Mouse (Mus musculus): ENCODE results near the gene Npas3.

Gene Npas3

DNA sequence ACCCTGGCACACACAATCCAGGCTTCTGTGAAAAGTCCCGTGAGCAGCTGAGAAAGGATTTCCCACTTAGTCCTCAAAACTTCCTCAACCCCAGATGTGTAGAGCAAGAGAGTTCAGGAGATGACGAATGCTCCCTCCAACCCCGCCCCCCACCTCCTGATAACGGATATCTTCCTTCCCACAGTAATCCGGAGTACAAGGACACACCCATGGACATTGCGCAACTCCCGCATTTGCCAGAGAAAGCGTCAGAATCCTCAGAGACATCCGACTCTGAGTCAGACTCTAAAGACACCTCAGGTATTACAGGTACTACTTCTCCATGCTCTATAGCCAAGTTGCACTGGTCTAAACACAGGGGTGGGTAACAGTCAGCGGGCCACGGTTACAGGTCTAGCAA is 817.1 kb downstream of the Npas3 start:
- no peak for DNase-seq (ENCODE audit: low spot score)

DNA sequence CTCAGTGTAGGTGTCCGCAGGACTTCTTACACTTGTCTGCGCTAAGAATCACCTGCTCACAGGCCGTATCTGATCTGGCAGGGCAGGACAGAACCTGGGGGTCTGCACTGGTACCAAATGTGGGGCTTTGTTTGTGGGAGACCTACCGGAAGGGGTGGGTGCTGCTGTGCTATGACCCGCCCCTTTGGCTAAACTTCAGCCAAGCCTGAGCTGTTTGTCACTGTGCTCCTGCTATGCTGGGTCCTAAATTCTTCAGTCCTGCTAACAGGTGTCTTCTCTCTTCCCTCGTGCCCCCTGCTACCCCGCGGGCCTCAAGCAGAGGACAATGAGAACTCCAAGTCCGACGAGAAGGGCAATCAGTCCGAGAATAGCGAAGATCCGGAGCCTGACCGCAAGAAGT is 818.9 kb downstream of the Npas3 start:
- no peak for DNase-seq (ENCODE audit: low spot score)

DNA sequence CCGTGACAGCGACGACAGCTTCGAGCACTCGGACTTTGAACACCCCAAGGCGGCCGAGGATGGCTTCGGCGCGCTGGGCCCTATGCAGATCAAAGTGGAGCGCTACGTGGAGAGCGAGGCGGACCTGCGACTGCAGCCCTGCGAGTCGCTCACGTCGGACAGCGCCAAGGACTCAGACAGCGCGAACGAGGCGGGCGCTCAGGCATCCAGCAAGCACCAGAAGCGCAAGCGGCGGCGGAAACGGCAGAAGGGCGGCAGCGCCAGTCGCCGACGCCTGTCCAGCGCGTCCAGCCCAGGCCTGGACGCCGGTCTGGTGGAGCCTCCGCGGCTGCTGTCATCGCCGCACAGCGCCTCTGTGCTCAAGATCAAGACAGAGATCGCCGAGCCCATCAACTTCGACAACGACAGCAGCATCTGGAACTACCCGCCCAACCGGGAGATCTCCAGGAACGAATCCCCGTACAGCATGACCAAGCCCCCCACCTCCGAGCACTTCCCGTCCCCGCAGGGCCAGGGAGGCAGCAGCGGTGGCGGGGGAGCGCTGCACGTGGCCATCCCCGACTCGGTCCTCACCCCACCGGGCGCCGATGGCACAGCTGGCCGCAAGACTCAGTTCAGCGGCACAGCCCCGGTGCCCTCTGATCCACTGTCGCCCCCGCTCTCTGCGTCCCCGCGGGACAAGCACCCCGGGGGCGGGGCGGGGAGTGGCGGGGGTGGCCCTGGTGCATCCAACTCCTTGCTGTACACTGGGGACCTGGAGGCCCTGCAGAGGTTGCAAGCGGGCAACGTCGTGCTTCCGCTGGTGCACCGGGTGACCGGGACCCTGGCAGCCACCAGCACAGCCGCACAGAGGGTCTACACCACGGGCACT is 819.6 kb downstream of the Npas3 start:
- no peak for DNase-seq (ENCODE audit: low spot score)

DNA sequence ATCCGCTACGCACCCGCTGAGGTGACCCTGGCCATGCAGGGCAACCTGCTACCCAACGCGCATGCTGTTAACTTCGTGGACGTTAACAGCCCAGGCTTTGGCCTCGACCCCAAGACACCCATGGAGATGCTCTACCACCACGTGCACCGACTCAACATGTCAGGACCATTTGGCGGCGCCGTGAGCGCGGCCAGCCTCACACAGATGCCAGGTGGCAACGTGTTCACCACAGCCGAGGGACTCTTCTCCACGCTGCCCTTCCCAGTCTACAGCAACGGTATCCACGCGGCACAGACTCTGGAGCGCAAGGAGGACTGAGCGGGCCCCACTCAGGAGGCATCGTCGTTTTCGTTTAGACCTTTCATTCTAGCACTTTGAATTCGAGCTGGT is 820.3 kb downstream of the Npas3 start:
- DNase-seq (ENCODE audit: low spot score), result no peak

DNA sequence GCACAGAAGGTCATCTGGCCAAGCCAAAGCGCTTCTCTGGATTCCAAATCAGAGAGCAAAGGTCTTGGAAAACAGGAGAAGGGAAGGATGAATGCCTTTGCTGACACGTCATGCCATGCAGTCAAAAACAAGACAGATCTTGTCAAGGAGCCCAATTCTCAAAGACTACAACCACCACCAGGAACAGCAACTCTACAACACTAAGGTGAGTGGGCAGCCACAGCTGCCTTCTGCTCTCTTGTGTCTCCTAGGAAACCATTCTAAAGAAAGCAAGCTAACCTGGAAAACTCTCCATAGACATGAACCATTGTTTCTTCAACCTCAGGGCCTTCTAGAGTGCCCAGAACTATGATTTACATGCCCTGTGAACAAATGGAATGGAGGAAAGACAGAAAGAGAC is 825.5 kb downstream of the Npas3 start:
- DNase-seq (ENCODE audit: low spot score), result no peak

DNA sequence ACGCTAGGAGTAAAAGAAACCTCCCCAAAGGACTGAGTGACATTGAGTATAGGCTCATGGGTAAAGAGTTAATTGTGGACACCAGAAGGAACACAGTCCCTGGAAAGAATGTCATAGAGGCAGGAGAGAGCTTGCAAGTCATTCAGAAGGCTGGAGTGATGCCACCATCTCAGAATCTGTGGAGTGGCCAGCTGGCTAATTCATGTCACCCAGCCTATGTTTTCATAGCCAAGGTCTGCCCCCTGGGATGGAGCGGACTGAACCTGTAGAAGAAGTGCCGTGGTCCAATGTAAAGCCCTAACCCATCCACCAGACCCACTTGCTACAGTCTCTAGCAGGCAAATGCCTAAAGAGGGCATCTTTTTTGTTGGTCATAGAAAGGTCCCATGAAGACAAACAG is 832.5 kb downstream of the Npas3 start:
- DNase-seq (ENCODE audit: low spot score), result no peak

DNA sequence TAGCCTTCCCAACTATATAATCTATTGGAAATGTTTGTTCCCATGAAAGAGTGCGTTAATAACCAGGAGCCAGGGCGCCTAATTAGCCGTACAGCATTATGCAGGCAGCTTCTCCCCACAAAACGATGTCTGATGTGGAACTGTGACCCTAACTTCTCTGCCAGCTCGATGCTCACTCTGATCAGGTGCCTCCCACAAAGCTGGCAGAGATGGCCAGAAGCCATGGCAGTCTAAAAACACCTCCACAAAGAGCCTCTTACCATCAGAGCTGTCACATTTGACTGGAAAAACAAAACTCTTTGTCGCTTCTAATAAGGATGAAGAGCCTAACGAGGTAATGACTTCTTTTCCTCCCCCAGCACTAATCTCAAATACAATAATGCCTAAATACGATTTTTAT is 845.3 kb downstream of the Npas3 start:
- no peak for DNase-seq (ENCODE audit: low spot score)

DNA sequence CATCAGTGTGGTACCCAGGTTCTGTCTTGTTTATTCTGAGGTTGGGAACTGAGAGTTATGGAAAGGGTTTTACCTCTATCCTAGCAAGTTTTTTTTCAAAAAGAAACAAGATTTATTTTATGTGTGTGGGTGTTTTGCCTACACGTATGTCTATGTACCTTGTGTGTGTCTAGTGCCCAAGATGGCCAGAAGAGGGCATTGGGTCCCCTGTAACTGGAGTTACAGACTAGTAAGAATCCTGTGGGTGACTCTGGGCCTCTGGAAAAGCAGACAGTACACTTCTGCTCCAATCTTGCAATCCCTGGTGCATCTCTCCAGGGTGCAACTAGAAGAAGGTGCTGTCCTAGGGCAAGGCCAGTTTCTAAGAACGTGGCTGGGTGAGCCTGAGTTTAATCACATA is 848.0 kb downstream of the Npas3 start:
- no peak for DNase-seq (ENCODE audit: low spot score)

DNA sequence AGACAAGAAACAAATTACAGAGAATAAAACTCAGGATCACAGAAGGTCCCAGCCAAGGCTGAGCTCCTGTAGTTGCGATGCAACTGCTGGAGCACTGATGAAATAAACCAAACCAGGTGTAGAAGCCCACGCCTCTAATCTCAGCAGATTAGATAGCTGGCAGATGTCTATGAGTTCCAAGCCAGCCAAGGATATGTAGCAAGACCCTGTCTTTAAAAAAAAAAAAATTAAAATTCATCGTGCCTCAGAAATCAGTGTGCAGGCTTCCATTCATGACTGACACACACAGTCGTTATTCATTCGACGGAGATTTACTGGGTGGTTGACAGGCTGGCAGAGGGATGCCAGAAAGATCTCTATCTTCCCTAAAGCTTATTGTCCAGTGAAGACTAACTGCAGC is 849.7 kb downstream of the Npas3 start:
- no peak for DNase-seq (ENCODE audit: low spot score)

DNA sequence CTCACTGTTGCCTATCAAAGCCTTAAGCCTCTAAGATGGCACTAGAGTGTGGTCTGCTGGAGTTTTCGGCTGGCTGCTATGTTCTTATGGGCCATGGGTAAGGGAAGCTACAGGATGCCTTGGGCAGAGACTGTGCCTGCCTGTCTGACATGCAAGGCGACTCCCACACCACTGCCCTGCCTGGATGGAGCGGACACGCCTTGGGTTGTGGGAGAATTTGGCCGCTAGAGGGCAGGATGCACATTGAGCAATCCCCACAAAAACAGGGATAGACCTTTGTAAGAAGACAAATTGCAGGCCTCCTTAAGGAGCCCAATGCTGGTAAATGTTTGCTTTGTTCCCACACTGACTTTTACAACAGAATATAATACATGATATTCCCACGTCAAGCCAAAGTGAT is 850.3 kb downstream of the Npas3 start:
- DNase-seq (ENCODE audit: low spot score), result peak; percentile 84

DNA sequence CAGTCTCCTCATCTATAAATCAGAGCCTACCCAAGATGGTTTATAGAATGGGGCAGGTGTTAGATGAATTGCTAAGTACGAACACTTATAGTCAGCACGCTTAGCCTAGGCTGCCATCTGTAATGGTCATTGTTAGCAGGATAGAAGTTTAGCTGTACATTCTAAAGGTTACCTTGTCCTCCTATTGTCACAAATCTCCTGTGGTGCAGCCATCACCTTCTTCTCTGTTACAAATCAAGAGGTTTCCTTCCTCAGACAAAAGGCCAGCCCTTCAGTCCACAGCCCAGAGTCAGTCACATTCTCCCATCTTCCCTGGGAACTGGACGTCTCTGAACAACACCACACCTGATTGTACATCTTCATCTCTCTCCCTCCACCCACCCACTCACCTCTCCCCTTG is 851.0 kb downstream of the Npas3 start:
- DNase-seq (ENCODE audit: low spot score), result no peak

DNA sequence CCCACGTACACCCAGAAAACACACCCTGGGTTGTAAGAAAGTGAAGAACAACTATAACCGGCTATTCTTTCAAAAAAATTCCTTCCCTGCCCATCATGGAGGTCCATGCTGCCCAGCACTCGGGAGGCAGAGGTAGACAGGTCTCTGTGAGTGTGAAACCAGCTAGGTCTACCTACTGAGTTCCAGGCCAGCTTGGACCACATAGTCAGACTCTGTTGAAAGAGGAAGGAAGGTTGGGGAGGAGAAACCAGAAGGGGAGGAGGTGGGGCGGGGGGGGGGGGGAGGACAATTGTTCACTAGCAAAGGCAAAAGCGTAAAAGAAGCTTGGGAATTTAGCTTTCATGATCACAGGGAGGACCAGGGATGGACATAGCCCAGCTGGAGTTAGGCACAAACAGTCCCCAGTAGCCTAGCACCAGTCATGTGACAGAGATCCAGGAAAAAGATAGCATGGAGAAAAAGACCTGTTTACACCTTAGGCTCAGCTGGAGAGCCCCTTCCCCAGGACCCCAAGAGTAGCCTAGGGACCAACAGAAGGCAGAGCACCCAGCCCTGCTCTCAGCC is 852.9 kb downstream of the Npas3 start:
- DNase-seq (ENCODE audit: low spot score), result no peak

DNA sequence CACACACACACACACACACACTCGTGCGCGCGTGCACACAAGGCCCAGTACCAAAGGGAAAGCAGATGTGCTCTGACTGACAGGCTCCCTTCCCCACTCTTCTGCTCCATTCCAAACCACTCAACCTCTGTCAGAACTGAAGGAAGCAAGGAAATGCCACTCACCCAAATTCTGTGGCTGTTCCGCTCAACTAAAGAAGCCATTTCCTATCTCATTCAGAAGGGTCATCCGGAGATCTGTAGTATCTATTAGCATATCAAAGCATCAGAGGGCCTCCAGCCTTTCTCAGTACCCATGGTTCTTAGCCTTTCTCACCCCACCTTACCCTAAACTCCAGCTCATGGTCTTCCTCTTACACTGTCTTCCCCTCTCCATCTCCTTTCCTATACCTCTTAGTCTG is 854.0 kb downstream of the Npas3 start:
- no peak for DNase-seq (ENCODE audit: low spot score)

DNA sequence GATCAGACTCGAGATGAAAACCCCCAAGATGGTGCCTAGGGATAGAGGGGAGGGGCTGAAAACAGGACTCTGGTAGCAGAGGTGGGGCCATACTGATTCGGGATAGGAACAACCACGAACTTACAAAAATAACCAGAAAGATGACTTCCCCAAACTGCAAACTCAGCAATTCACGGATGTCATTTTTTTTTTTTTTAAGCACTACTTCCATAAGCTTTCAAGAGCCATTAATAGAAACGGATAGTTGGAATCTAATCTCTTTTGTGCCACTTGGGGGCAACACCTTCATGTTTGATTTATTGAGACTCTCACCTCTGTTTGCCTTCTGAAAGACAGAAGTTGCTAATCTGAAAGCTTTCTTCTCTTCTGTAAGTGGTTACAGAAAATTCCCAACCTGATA is 857.1 kb downstream of the Npas3 start:
- peak; percentile 61 for DNase-seq (ENCODE audit: low spot score)

DNA sequence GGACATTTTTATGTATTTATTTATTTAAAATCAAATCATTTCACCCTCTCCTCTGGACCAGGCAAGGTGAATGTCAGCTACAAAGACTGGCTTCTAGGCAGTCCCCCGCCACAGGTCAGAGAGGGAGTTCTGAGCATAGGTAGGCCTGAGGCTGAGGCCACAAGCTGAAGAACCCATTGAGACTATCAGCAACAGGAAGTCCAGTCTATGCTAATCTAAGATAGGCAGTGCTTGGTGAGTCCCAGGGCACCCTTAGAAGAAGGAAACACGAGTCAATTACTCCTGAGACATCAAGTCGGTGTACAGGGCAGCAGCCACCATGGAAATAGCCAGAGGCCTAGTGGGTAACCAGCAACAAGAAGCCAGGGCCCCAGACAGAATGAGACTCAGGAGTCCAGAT is 857.5 kb downstream of the Npas3 start:
- DNase-seq (ENCODE audit: low spot score), result no peak

DNA sequence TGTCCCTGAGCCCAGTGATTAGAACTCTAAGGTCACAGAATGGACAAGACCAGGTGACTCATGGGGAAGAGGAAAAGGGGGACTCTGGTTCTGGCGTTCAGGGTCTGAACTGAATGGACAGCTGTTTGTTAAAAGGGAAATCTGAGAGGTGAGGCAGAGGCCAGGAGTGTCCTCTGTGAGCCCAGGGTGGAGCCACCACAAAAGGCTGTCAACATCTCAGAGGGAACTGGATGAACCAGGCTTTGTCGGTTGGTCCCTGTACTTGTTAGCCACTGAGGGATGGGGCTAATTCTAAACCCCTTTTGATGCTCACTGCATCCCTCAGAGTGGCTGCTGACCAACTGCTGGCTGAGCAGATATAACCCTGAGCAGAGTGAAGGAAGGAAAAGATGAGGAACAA is 861.9 kb downstream of the Npas3 start:
- no peak for DNase-seq (ENCODE audit: low spot score)

DNA sequence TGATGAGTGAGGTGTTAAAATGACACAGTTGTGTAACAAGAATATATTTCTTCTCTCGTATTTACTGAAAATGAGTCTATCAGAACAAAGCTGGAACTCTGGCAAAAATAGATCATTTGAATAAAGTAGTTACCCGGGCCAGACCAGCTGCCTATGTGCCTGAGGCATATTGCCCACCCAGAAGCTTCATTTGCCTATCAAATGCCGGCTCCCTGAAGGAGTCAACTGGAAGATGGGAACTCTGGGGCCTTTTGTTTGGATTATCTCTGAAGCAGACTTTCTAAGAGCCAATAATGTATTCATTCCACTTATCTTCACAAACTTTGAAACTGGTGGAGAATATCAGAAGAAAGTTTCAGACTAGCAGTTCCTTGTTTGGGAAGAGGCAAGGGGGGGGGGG is 862.5 kb downstream of the Npas3 start:
- DNase-seq (ENCODE audit: low spot score), result no peak

DNA sequence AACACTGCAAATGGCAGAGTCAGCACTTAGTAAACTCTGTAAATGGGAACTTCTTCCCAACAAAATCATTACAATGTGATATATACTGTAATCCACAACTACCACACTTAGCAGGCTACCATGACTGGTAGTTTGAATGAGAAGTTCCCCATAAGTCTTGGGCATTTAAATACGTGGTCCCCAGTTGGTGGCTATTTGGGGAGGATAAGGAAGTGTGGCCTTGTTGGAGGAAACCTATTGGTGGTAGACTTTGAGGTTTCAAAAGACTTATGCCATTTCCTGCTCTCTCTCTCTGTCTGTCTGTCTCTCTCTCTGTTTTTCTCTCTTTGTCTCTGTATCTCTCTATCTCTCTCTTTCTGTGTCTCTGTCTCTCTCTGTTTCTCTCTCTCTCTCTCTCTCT is 871.9 kb downstream of the Npas3 start:
- no peak for DNase-seq (ENCODE audit: low spot score)

DNA sequence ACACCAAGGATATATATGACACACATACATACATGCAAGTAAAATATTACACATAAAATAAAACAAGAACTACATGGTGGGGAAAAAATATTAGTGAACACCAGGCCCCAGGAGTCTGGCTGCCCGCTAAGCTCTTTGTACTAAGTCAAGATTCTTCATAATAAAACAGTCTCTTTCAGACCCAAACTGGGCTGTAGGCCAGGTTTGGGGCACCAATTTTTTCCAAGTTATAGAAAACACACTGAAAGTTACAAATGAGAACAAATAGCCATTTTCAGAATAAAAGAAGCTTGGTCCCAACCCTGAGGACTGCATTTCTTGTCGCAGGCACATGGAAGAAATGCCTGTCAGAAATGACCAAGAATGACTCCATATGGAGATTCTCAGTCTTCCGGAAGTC is 872.8 kb downstream of the Npas3 start:
- DNase-seq (ENCODE audit: low spot score), result no peak

All from adipocyte (in vitro differentiated cells).